Mouse (Mus musculus) gastrocnemius, postnatal 14 days (tissue): Measurements from ENCODE around the gene Chrne. TPM values are rescaled to one million over a fixed set of nuclear protein-coding genes. Genes with fewer than 3 reads are reported as not detected.

Experiments
- DNase-seq: peaks from one replicate; pipeline ENCODE4 v3.0.0; 2021; ENCODE audit warnings: mixed read lengths
- intact Hi-C: fragments of 180-260 bp; cut with DNase I; formaldehyde crosslinking; loops from one replicate; pipeline ENCODE4 v1.15.1; 2025; ENCODE audit warnings: low total_unique reads
- long read RNA-seq, 2 experiments: library from polyadenylated mRNA; stranded (forward); transcript quantifications; one replicate each; pipeline ENCODE4 v2.0.0; 2021
- total RNA-seq, 2 experiments: library from RNA; stranded (reverse); gene quantifications; 2 replicates each; pipeline ENCODE4 v1.2.3; 2021

Chrne gene
- total RNA-seq, result 10 to 100 TPM; 38.7 to 39.4 TPM
- long read RNA-seq, experiment 1, transcript Chrne-202 (12 exons, 1,591 nt), result major isoform, 15 of 35 reads
- long read RNA-seq, experiment 1, partial matches to known transcripts, result 3 of 35 reads
- long read RNA-seq, experiment 1, other reads (novel, unspliced or antisense), result 12 of 35 reads
- long read RNA-seq, experiment 2, transcript Chrne-202 (12 exons, 1,591 nt), result major isoform, 28 of 57 reads
- long read RNA-seq, experiment 2, partial matches to known transcripts, result 3 of 57 reads
- long read RNA-seq, experiment 2, other reads (novel, unspliced or antisense), result 21 of 57 reads

DNA sequence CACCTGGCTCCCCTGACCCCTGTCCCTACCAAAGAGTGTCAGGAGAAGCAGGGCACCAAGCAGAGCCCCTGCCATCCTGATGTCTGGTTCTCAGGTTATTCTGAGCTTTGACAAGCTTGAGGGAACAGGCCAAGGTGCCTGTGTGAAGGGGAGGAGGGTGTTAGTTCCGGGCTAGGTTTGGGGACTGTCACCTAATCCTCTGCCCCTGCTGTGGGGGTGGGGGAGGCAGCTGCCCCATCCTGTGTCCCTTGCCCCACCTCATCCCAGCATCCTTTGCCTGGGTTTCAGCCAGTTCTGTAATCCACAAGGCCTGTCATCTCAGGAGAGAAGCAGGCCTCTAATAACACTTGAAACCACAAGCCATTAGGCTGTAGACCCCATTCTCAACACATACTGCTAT lies at the start of gene Chrne:
Gene Chrne (minus strand): TSS at position 116 of the 400 bp plus-strand sequence.
- intact Hi-C loops, result loop anchor here (10.0 kb wide), 1 partner anchor 184 kb away; the partner anchor contains the start of gene Arrb2
- DNase-seq, result peak; percentile 46

GRCm38 (mm10) chr11:70668335-70668770 lies 49.3 kb upstream of the Chrne start:
- intact Hi-C loops, result no loop called here
- DNase-seq, result peak; percentile 85

- intact Hi-C loops, result no loop called here
Observed at GRCm38 (mm10) chr11:70667271-70668150, 48.5 kb upstream of the Chrne start.

DNA sequence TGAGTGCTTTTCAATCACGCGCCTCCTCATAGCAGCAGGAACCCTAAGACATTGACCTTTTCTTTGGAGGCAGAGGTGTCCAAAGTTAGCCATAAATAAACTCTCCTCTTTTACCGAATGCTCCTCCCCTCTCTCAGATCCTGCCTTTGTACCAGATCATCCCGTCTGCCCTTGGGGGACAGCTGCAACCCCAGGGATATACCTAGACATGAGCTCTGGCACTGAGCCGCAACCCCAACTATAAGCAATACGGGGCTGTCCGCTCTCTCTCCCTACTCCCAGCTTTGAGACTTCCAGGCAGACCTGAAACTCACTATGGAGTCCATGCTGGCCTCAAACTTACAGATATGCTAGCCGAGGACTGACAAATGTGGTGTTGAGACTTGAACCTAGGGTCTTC lies 47.7 kb upstream of the Chrne start:
- intact Hi-C loops, result no loop called here
- no peak for DNase-seq

More at GRCm38 (mm10) chr11:70667271-70668150, 48.5 kb upstream of the Chrne start:
- DNase-seq, result no peak

DNA sequence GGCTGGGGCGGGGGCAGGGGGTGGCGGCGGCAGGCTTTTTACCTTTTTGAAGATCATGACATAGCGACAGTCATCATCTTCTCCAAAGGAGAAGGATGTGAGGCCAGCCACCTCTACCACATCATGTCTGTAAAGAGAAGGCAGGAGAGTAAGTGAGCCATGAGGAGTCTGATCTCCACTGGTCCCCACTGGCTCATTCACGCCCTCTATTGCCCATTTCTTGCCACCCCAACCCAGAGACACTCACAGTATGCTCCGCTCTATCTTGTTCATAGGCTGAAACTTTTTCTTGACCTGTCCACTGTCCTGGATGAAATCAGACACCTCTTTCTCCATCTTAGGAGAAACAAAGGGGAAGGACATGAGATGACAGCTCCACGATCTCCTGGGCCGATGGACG lies 45.7 kb upstream of the Chrne start:
- no peak for DNase-seq
- intact Hi-C loops, result no loop called here

GRCm38 (mm10) chr11:70663957-70664356 lies 44.9 kb upstream of the Chrne start:
- intact Hi-C loops, result no loop called here
- DNase-seq, result no peak

DNA sequence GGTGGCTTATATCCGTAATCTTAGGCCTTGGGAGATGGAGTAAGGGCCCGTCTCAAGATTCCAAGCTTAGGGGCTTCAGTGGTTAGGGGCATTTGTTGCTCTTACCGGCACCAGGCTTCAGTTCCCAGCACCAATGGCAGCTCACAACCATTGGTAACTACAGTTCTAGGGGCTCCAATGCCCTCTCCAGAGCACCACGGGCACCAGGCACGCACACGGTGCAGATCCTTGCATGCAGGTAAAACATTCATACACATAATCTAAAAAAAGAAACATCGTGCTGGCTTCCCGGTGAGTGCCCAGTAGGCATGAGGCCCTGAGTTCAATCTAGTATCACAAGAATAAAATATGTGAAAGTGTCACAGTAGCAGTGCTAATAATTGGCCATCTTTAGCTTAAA lies 44.1 kb upstream of the Chrne start:
- intact Hi-C loops, result no loop called here
- DNase-seq, result no peak

GRCm38 (mm10) chr11:70660571-70660970 lies 41.6 kb upstream of the Chrne start:
- DNase-seq, result no peak
- intact Hi-C loops, result no loop called here

DNA sequence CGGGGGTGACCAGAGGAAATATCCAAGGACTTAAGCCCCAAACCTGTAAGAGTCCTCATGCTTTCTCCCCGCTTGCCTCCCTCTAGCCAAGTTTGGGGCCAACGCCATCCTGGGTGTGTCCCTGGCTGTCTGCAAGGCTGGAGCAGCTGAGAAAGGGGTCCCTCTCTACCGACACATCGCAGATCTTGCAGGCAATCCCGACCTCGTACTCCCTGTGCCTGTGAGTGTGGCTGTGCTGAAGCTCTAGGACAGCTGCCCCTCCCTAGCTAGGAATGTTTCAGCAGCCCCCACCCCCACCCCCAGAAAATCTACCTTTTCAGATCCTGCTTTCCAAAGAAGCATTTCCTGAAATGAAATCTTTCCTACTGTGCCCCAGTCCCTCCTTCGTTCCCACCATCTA lies 39.9 kb upstream of the Chrne start:
- intact Hi-C loops, result no loop called here
- DNase-seq, result no peak

- intact Hi-C loops, result no loop called here
Observed at GRCm38 (mm10) chr11:70658521-70658920, 39.5 kb upstream of the Chrne start.

GRCm38 (mm10) chr11:70657991-70658390 lies 39.0 kb upstream of the Chrne start:
- no peak for DNase-seq
- intact Hi-C loops, result no loop called here

More at GRCm38 (mm10) chr11:70658521-70658920, 39.5 kb upstream of the Chrne start:
- no peak for DNase-seq

DNA sequence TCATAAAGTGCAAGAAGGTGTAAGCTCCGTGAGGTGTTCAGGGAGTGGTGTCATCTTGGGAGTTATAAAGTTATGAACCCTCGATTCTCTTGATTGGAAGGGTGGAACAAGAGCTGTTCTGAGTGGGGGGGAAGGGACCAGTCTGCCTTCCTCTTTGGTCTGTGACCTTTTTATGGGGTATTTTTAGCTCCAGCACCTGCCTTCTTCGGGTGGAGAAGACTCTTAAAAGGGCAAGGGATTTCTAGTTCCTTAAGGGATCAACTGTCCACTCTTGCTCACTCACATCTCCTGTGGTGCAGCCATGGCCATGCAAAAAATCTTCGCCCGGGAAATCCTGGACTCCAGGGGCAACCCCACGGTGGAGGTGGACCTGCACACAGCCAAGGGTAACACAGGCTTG lies 38.6 kb upstream of the Chrne start:
- intact Hi-C loops, result no loop called here
- DNase-seq, result no peak

GRCm38 (mm10) chr11:70656964-70657363 lies 37.9 kb upstream of the Chrne start, which contains the start of gene Eno3:
Eno3 (plus strand) TSS chr11:70657202.
- intact Hi-C loops, result no loop called here
- peak; percentile 80 for DNase-seq

GRCm38 (mm10) chr11:70656456-70656927 lies 37.5 kb upstream of the Chrne start:
- intact Hi-C loops, result no loop called here
- peak; percentile 85 for DNase-seq

GRCm38 (mm10) chr11:70655571-70656455 lies 36.8 kb upstream of the Chrne start:
- intact Hi-C loops, result no loop called here
- DNase-seq, result peak; percentile 84

DNA sequence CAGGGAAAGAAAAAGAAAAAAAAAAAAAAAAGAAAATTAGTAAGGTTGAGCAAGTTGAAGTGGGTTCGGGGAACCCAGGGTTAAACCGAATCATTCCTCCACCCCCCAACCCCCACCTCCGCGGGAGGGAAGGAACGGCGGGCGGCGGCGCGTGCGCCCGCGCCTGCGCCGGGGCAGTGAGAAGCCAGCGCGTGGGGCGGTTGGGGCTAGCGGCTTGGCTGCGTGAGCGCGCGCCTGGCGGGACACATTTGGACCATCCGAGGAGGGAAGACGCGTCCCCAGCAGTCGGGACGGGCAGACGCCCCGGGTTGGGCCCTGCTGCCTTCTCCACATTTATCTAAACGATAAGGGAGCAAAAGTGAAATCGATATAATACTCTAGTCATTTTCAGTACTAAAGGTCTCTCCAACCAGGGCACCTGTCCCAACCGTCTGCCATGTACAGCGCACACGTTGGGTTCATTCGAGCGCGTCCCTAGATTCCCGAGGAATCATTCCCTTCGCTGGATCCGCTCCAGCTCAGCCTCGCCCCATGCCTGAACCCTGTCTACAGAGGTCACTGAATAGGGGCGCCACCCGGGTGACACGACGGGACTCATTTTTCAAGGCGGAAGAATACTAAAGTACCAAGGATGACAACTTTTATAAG lies 36.0 kb upstream of the Chrne start:
- DNase-seq, result peak; percentile 92
- intact Hi-C loops, result no loop called here

DNA sequence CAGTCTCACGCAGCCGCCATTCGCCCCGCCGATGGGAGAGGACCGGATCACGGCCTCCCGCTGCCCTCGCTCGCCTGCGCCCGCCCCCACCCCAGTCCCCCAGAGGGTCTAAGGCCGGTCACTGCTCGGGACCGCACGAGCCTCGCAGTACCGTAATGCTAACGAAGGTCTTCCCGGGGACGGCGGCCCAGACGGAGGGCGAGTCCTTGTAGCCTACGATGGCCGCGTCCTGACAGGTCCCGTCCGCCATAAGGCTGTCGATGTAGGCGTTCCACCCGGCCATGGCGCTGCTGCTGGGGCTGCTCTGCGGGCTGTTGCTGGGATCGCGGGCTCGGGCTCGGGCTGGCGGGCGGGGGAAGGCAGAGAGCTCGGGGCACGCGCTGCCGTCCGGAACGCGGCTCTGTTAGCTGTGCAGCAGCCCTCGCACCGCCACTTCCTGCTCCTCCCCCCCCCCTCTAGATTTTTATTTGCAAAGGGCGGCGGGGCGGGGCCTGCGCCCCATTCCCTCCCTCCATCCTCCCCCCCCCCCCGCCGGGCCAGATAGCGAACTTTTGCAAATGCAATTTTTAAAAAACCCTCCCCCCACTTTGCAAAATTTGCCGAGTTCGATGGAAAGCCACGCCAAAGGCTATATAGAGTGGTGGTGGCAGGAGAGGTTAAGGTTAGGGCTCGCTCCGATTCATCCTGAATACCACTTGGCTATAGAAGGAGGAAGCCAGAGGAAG lies 35.3 kb upstream of the Chrne start, which contains the start of gene Pfn1:
Gene Pfn1 (minus strand): TSS at position 447 of the 725 bp plus-strand sequence.
- intact Hi-C loops, result no loop called here
- DNase-seq, result peak; percentile 84
